Mouse (Mus musculus) midbrain, embryonic 13.5 days (tissue): Measurements from ENCODE around the gene Mrpl43. TPM values are rescaled to one million over a fixed set of nuclear protein-coding genes. Genes with fewer than 3 reads are reported as not detected.

Source experiments
- ATAC-seq: fragments of 200-750 bp; cut with Nextera tagmentation; 2 replicates; pipeline ENCODE4 v1.8.0; 2017; ENCODE audit warnings: mild to moderate bottlenecking, moderate TSS enrichment, moderate library complexity
- H3K27ac ChIP-seq: fragments of 300-500 bp; sonication (generic); 2 replicates; pipeline ENCODE4 v1.5.1; 2015; ENCODE audit warnings: inconsistent platforms, mild to moderate bottlenecking, moderate library complexity
- H3K27me3 ChIP-seq: fragments of 300-500 bp; sonication (generic); 2 replicates; pipeline ENCODE4 v1.6.1; 2015; ENCODE audit warnings: mild to moderate bottlenecking, inconsistent platforms
- H3K36me3 ChIP-seq: fragments of 300-500 bp; sonication (generic); 2 replicates; pipeline ENCODE4 v1.6.1; 2015; ENCODE audit warnings: mild to moderate bottlenecking, inconsistent platforms
- H3K4me1 ChIP-seq: fragments of 300-500 bp; sonication (generic); replicated peaks from 2 replicates; pipeline ENCODE4 v1.6.1; 2015; ENCODE audit warnings: inconsistent platforms
- H3K4me2 ChIP-seq: fragments of 300-500 bp; sonication (generic); replicated peaks from 2 replicates; pipeline ENCODE4 v1.6.1; 2015; ENCODE audit warnings: moderate library complexity, mild to moderate bottlenecking, inconsistent platforms
- H3K4me3 ChIP-seq: fragments of 300-500 bp; sonication (generic); replicated peaks from 2 replicates; pipeline ENCODE4 v1.5.1; 2015; ENCODE audit warnings: mild to moderate bottlenecking, inconsistent platforms
- H3K9ac ChIP-seq: fragments of 300-500 bp; sonication (generic); replicated peaks from 2 replicates; pipeline ENCODE4 v1.6.1; 2015; ENCODE audit warnings: mild to moderate bottlenecking, inconsistent platforms
- H3K9me3 ChIP-seq: fragments of 300-500 bp; sonication (generic); 2 replicates; pipeline ENCODE4 v1.6.1; 2016; ENCODE audit warnings: mild to moderate bottlenecking, inconsistent platforms
- WGBS: fragments of 180-500 bp; shearing (Covaris S2); methylation state at CpG from one replicate; pipeline ENCODE4 v1.1.7; 2015; 5-methylcytosine and 5-hydroxymethylcytosine counted together
- polyA plus RNA-seq: library from polyadenylated mRNA; unstranded; fragments of >200 nt; fragmentation: Nextera tagmentation; extraction: Ambion mirVana; gene quantifications from 2 replicates; pipeline ENCODE4 v1.2.1, GENCODE M21; 2015

The Mrpl43 gene
- polyA plus RNA-seq, 1 experiment from 2014 or later, result 91.5 TPM

- Histone ChIP-seq H3K36me3 (peaks cover 31% of the 10 kb centered on the region), H3K27ac (no peak overlapping the region), H3K4me3 (no peak overlapping the region), H3K4me1 (peaks cover 7% of the 10 kb centered on the region; the same call in 1 of the 2 replicates), H3K4me2 (no peak overlapping the region), H3K9ac (no peak overlapping the region), H3K27me3 (no peaks in the 10 kb centered on the region), H3K9me3 (no peaks in the 10 kb centered on the region)
- no peak for ATAC-seq
- 95% methylated on average over 4 of the region's 4 CpGs for WGBS
Observed at GRCm38 (mm10) chr19:44984420-44984819, 21.8 kb downstream of the Mrpl43 start.

DNA sequence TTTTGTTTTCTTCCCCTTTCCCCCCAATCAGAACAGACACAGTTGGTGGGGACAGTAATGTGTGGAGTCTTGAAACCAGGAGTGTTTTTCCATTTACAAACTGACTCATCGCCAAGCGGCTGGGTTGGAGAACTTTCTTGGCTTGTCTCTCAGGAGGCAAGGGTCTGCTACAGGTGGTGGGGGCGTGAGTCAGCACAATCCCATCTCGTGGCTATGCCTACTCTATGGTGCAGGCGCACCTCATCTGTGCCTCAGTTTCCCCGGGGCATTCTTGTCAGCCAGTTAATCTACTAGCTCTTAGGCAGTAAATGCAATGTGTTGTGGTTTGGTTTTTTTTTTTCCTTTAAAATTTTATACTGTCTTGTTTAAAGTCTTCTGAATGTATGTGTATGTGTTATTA, 22.9 kb downstream of the Mrpl43 start:
- Histone ChIP-seq H3K27ac (no peak overlapping the region), H3K4me1 (0 out of 2 replicates have a peak, but pooled peaks cover 3% of the 10 kb centered on the region), H3K9me3 (no peaks in the 10 kb centered on the region), H3K4me2 (no peak overlapping the region), H3K9ac (no peak overlapping the region), H3K36me3 (peaks cover 39% of the 10 kb centered on the region), H3K27me3 (no peaks in the 10 kb centered on the region), H3K4me3 (no peak overlapping the region)
- WGBS, result 94% methylated on average over 6 of the region's 6 CpGs
- no peak for ATAC-seq

GRCm38 (mm10) chr19:44982477-44983115, 23.6 kb downstream of the Mrpl43 start:
- no peak for ATAC-seq
- no peaks in the 10 kb centered on the region for H3K4me1 ChIP-seq
- WGBS, result 86% methylated on average over 7 of the region's 7 CpGs

DNA sequence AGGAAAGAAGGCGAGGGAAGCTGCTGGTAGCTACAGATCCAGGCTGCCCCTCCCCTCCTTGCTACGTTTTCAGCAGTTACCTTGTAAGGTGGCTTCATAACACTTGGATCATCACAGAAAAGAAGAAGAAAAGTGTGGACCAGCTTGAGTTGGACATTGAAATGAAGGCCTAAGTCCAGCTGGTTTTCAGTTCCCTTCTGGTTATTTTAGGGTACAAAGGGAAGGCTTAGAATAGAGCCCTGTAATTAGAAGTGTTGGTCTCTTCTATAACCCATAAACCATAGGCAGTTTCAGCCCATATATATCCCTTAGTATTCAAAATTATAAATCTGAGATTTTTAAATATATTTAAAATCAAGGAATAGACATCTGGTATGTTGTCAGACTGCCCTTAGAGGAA, 25.5 kb downstream of the Mrpl43 start:
- ATAC-seq, result no peak
- no peak overlapping the region for H3K27ac ChIP-seq
- H3K27me3 ChIP-seq, result no peaks in the 10 kb centered on the region
- H3K4me2 ChIP-seq, result no peak overlapping the region
- peaks cover 65% of the 10 kb centered on the region for H3K36me3 ChIP-seq
- WGBS, result 94% methylated on average over 2 of the region's 2 CpGs
- no peak overlapping the region for H3K4me3 ChIP-seq
- H3K9me3 ChIP-seq, result no peaks in the 10 kb centered on the region
- no peak overlapping the region for H3K9ac ChIP-seq
- H3K4me1 ChIP-seq, result no peaks in the 10 kb centered on the region

More at GRCm38 (mm10) chr19:44982477-44983115, 23.6 kb downstream of the Mrpl43 start:
- no peak overlapping the region for H3K4me3 ChIP-seq
- no peaks in the 10 kb centered on the region for H3K9me3 ChIP-seq
- H3K27me3 ChIP-seq, result no peaks in the 10 kb centered on the region
- H3K9ac ChIP-seq, result no peak overlapping the region
- H3K4me2 ChIP-seq, result no peak overlapping the region
- H3K36me3 ChIP-seq, result peaks cover 47% of the 10 kb centered on the region
- no peak overlapping the region; the same call in 1 of the 2 replicates for H3K27ac ChIP-seq

- ATAC-seq, result no peak
- Histone ChIP-seq H3K27me3 (no peaks in the 10 kb centered on the region), H3K9ac (no peak overlapping the region), H3K4me1 (no peaks in the 10 kb centered on the region), H3K4me3 (no peak overlapping the region), H3K4me2 (no peak overlapping the region), H3K36me3 (peaks cover 93% of the 10 kb centered on the region), H3K9me3 (no peaks in the 10 kb centered on the region), H3K27ac (no peak overlapping the region)
- WGBS, result 94% methylated on average over 6 of the region's 6 CpGs
Observed at GRCm38 (mm10) chr19:44977148-44977547, 29.1 kb downstream of the Mrpl43 start.

- Histone ChIP-seq H3K9me3 (no peaks in the 10 kb centered on the region), H3K36me3 (peaks cover 91% of the 10 kb centered on the region), H3K4me3 (no peak overlapping the region), H3K27me3 (no peaks in the 10 kb centered on the region), H3K4me1 (no peaks in the 10 kb centered on the region), H3K4me2 (no peak overlapping the region), H3K9ac (no peak overlapping the region), H3K27ac (no peak overlapping the region)
- ATAC-seq, result no peak
- 86% methylated on average over 6 of the region's 6 CpGs for WGBS
Observed at GRCm38 (mm10) chr19:44976636-44977035, 29.6 kb downstream of the Mrpl43 start.

DNA sequence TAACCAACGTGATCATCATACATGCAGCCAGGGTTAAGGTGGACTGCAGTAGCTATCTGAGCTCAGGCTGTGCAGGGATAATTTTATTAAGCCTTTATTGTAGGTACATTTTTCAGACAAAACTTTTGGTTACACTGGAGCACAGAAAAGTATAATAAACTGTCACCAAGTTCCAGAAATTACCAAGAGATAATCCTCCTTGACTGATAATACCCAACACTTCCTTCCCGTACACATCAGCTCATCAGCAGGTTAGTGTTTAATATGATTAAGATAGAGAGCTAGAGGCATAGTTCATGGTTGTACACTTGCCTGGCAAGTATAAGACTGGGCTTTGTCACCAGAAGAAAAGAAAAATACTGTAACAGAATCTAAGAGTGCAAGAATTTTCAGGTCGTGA, 37.9 kb downstream of the Mrpl43 start:
- no peak overlapping the region for H3K27ac ChIP-seq

GRCm38 (mm10) chr19:44965978-44966377, 40.3 kb downstream of the Mrpl43 start:
- H3K4me2 ChIP-seq, result no peak overlapping the region
- 100% methylated on average over 1 of the region's 1 CpGs for WGBS
- H3K27ac ChIP-seq, result no peak overlapping the region
- ATAC-seq, result no peak
- no peak overlapping the region for H3K9ac ChIP-seq
- no peaks in the 10 kb centered on the region for H3K9me3 ChIP-seq
- no peaks in the 10 kb centered on the region for H3K27me3 ChIP-seq
- peaks cover 79% of the 10 kb centered on the region for H3K36me3 ChIP-seq
- H3K4me1 ChIP-seq, result no peaks in the 10 kb centered on the region
- H3K4me3 ChIP-seq, result no peak overlapping the region

More for the DNA sequence above, 37.9 kb downstream of the Mrpl43 start:
- Histone ChIP-seq H3K4me2 (no peak overlapping the region), H3K4me3 (no peak overlapping the region), H3K4me1 (no peaks in the 10 kb centered on the region), H3K9me3 (no peaks in the 10 kb centered on the region), H3K36me3 (peaks cover 85% of the 10 kb centered on the region), H3K27me3 (no peaks in the 10 kb centered on the region), H3K9ac (no peak overlapping the region)
- 94% methylated on average over 3 of the region's 3 CpGs for WGBS
- no peak for ATAC-seq

GRCm38 (mm10) chr19:44959633-44960032, 46.6 kb downstream of the Mrpl43 start:
- H3K9me3 ChIP-seq, result no peaks in the 10 kb centered on the region
- H3K9ac ChIP-seq, result no peak overlapping the region
- no peaks in the 10 kb centered on the region for H3K27me3 ChIP-seq
- H3K4me2 ChIP-seq, result no peak overlapping the region
- ATAC-seq, result no peak
- H3K4me3 ChIP-seq, result no peak overlapping the region
- no peaks in the 10 kb centered on the region for H3K4me1 ChIP-seq
- 99% methylated on average over 2 of the region's 2 CpGs for WGBS
- H3K27ac ChIP-seq, result no peak overlapping the region
- H3K36me3 ChIP-seq, result peaks cover 77% of the 10 kb centered on the region

Other genes starting within 250 kb of the Mrpl43 start
- gene Slf2, start 75.3 kb downstream of the Mrpl43 start, polyA plus RNA-seq, result 30.0 and 30.2 TPM in 2 replicates
- gene Sema4g, start 17.3 kb downstream of the Mrpl43 start, polyA plus RNA-seq, result 13.4 and 15.7 TPM in 2 replicates
- 19.2 and 20.0 TPM in 2 replicates for gene Twnk, start 779 bp downstream of the Mrpl43 start, polyA plus RNA-seq
- gene Lzts2, start 8.0 kb upstream of the Mrpl43 start, polyA plus RNA-seq, result 24.6 and 30.9 TPM in 2 replicates
- gene Pdzd7, start 39.3 kb upstream of the Mrpl43 start, polyA plus RNA-seq, result 1.3 and 1.8 TPM in 2 replicates
- 58.1 and 61.2 TPM in 2 replicates for gene Sfxn3, start 41.1 kb upstream of the Mrpl43 start, polyA plus RNA-seq
- 0.94 and 1.1 TPM in 2 replicates for gene Kazald1, start 68.8 kb upstream of the Mrpl43 start, polyA plus RNA-seq
- 0.07 TPM in 1 of 2 replicates, not detected in the other for gene Tlx1, start 144.2 kb upstream of the Mrpl43 start, polyA plus RNA-seq
- 0.13 TPM in 2 replicates for gene Lbx1, start 229.4 kb upstream of the Mrpl43 start, polyA plus RNA-seq